Mouse (Mus musculus): ENCODE data around the gene Trem3.
A peak's percentile ranks its signal among the peaks of the same experiment; 100 is the strongest.

Trem3 gene

DNA sequence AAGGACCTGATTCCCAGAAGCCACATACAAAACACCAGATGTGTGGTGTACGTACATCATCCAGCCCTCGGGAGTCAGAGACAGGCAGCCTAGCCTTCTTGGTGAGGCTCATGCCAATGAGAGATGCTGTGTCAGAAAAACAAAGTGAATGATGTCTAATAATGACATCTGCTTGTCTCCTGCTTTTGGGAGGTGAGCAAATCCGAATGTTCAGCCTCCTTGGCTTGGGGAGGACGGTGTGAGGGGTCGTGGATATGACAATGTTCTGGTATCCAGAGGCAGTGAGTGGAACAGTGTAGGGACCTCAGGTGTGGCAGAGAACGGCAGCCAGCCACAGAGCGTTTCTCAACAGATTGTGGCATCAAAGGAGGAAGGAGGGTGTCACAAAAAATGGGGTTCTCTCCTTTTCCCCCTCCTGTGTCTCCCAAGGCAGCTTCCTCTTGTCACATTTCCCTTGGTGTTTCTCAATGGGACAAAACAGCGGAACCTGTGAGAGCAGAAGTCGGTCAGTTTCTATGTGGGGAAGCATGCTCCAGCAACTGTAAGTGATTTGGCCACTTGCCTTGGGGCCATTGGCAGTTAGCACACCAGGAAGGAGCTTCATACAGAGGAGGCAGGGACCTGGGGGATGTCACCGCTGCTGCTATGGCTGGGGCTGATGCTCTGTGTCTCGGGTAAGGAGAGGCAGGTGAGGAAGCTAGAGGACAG lies at the start of gene Trem3:
Gene Trem3, plus strand, starts transcription at position 557 of the 708 bp plus-strand sequence.
- DNase-seq (ENCODE audit: low read depth): no peak

GRCm38 (mm10) chr17:48203086-48203485 lies 44.5 kb upstream of the Trem3 start:
- no peak for DNase-seq (ENCODE audit: low read depth)

DNA sequence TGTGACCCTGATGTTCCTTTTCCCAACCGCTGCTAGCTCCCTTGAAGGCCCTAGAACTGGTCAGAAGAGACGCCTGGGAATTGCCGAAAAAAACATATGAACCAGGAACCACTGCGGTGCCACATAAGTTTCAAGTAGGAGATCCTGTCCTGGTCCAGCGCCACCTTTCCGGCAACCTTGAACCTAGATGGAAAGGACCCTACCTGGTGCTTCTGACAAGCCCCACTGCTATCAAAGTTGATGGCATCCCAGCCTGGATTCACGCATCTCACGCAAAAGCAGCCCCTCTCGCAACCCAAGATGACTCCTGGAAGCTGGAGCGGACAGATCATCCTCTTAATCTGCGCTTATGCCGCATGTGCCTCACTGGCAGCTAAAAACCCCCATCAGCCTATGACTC lies 35.0 kb upstream of the Trem3 start:
- no peak for DNase-seq (ENCODE audit: low read depth)

DNA sequence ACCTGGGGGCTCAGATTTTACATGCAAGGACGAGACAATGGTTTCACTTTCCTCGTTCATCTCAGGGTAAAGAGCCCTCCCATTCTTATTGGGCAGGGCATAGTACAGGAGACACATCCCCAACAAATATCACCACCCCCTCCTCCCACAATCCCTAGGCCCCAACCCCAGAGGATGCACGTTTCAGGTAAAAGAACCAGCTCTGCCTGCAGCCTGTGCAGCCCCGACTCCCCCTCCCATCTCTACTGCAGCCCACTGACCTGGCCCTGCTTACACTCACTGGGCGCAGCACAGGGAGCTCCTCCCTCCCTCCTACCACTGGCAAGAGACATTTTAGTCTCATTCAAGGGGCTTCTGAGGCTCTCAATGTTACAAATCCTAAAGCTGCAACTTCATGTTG lies 34.1 kb upstream of the Trem3 start:
- no peak for DNase-seq (ENCODE audit: low read depth)

GRCm38 (mm10) chr17:48215429-48215828 lies 32.1 kb upstream of the Trem3 start:
- DNase-seq (ENCODE audit: low read depth): no peak

DNA sequence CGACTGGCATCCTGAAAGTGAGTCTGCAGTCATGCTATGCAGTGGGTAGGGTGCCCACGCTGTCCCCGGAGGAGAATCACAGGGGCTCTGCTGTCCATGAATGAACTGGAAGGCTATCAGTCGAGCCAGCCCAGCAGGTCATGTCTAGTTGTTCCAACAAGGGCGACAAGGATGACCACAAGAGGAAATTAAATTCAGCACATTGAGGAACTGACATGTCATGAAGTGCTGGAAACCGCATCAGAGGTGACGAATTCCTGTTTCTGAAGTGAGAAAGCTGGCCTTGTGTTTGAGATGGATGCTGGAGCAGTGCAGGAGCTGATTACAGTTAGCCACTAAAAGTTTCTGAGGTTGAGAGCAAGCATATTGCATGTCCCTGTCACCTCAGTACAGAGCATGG lies 16.9 kb upstream of the Trem3 start:
- DNase-seq (ENCODE audit: low read depth): no peak

GRCm38 (mm10) chr17:48232518-48232917 lies 15.1 kb upstream of the Trem3 start, which contains the start of gene Trem1:
Trem1 (plus strand) TSS chr17:48232768.
- DNase-seq (ENCODE audit: low read depth): no peak

- DNase-seq (ENCODE audit: low read depth): no peak
Observed at GRCm38 (mm10) chr17:48233789-48234188, 13.8 kb upstream of the Trem3 start.

DNA sequence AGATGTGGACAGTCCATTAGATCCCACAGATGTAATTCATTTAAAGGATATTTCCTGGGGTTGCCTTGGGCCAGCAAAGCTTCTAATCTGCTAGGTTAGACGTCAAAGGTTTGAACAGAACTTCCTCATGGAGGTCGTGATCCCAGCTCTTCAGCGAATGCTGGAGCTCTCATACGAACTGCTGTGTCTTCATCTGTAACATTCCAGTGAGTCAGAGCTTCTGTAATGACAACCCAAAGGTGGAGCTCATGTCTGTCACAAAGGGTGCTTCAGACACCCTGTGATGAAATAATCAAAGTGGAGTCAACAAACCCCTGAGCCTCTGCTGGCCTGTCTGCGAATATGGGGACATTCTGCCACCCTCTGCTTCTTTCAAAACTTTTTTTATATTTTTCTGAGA lies 13.0 kb upstream of the Trem3 start:
- DNase-seq (ENCODE audit: low read depth): no peak

DNA sequence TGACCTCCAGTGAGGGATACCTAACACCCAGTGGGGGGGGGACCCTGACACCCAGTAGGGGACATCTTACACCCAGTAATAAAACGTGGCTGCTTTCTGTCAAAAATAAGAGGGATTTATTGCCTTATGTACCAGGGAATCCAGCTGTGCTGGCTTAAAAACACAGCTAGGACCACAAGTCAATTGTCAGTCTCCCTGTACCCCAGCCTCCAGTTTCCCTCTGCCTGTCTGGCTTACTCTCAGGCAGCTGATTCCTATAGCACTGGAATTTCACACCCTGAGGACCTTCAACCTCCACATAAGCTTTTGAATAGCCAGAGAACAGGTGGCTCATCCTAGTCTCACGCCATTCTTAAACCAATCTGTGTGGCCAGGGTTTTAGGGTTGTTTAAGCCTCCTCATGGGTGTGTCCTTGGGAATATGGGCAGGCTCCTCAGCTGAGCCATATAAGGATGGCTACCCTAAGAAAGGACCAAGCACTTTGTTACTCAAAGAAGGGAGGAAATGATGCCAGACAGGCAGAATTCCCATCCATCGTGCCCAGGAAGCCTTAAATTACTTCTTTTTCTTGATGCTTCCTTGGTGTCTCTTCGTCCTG lies 11.7 kb upstream of the Trem3 start:
- DNase-seq (ENCODE audit: low read depth): no peak

DNA sequence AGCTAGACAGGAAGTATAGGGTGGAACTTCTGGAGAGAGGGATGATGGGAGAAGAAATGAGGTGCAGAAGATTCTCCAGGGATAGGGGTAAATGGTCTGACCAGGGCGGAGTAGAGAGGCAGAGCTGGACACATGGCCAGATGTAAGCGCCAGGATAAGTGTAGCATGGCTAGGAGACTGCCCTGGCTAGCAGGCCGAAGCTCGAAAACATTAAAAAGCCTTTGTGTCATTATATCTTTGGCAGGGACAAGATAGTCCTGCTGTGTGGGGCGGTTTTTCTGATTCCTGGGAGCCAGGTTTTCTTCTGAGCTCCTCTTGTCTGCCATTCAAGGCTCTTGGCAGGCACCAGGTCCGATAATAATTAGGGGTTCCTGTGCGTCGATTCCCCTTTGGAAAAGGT lies 10.0 kb upstream of the Trem3 start:
- no peak for DNase-seq (ENCODE audit: low read depth)

DNA sequence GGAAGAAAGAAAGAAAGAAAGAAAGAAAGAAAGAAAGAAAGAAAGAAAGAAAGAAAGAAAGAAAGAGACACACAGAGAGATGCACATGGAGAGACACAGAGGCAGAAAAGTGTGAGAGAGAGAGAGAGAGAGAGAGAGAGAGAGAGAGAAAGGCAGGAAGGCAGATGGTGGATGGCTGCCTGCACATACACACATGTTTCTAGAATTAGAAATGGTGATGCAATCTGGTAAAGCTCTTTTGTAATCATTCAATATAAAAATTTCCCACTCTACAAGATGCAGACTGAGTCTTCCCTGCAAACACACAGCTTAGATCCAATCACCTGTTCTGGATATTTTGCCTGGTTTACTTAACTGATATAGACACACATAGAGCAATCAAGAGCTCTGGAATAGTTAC lies 1.5 kb downstream of the Trem3 start:
- DNase-seq (ENCODE audit: low read depth): peak; percentile 44

DNA sequence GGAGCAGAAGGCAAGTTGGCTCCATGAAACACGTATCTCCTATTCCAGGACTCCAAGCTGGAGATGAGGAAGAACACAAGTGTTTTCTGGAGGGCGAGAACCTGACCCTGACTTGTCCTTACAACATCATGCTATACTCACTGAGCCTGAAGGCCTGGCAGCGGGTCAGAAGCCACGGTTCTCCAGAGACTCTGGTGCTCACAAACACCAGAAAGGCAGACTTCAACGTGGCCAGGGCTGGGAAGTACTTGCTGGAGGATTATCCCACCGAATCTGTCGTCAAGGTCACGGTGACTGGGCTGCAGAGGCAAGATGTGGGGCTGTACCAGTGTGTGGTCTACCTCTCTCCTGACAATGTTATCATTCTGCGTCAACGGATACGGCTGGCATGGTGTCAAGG lies 1.9 kb downstream of the Trem3 start:
- DNase-seq (ENCODE audit: low read depth): peak; percentile 29

GRCm38 (mm10) chr17:48250631-48251030 lies 3.1 kb downstream of the Trem3 start:
- DNase-seq (ENCODE audit: low read depth): no peak

GRCm38 (mm10) chr17:48256575-48256974 lies 9.0 kb downstream of the Trem3 start:
- no peak for DNase-seq (ENCODE audit: low read depth)

DNA sequence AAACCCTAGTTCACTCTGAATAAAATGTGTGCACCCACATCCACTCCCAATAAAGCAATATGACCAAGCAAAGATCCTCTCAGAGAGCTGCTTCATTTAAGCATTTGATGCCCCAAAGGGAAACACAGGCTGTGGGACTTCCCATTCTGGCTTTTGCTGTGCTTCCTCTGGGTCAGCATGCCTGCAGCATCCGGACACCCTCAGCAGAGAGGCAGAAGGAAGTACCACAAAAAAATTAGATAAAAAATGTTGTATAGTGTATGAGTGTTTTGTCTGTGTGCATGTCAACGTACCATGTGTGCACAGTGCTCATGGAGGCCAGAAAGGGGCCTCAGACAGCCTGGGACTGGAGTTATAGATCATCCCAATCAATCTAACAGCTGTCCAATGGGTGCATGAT lies 14.3 kb downstream of the Trem3 start:
- DNase-seq (ENCODE audit: low read depth): no peak

DNA sequence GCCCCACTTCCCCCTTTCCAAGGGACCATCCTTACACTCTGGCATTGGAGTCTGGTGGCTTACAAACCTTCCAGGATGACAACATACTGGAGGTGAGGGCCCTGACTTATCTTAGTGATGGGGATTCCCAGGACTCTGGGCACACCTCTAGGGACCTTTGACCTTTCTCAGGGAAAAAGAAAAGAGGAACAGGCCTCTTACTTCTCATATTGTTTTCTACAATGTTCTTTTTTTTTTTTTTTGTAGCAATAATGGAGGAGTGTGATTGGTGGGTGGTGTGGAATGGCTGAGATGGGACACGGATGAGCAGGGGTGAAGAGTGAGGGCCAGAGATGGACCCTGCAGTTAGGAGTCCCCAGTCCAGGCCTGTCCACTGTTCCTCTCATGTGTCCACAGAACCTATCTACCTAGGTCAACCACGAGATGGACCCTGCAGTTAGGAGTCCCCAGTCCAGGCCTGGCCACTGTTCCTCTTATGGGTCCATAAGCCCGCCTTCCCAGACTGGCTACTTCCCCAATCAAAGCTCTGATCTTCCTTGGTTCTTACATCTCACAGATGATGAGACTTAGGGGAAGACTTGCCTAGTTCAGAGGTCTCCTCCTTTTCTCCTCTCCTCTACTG lies 16.3 kb downstream of the Trem3 start, which contains the start of gene Treml4:
Gene Treml4, plus strand, starts transcription at position 555 of the 622 bp plus-strand sequence.
- DNase-seq (ENCODE audit: low read depth): no peak

- DNase-seq (ENCODE audit: low read depth): peak; percentile 47
Observed at GRCm38 (mm10) chr17:48264662-48265061, 17.1 kb downstream of the Trem3 start.

- no peak for DNase-seq (ENCODE audit: low read depth)
Observed at GRCm38 (mm10) chr17:48266138-48266537, 18.6 kb downstream of the Trem3 start.

- no peak for DNase-seq (ENCODE audit: low read depth)
Observed at GRCm38 (mm10) chr17:48266610-48267304, 19.2 kb downstream of the Trem3 start.

- no peak for DNase-seq (ENCODE audit: low read depth)
Observed at GRCm38 (mm10) chr17:48267591-48267990, 20.0 kb downstream of the Trem3 start.

- no peak for DNase-seq (ENCODE audit: low read depth)
Observed at GRCm38 (mm10) chr17:48268276-48268675, 20.7 kb downstream of the Trem3 start.

GRCm38 (mm10) chr17:48269833-48270232 lies 22.3 kb downstream of the Trem3 start:
- no peak for DNase-seq (ENCODE audit: low read depth)

Measured in NIH3T3 (cell line).